Mouse (Mus musculus) embryonic facial prominence, embryonic 15.5 days (tissue): ENCODE results near the gene Tma7. TPM values are rescaled to one million over a fixed set of nuclear protein-coding genes. Genes with fewer than 3 reads are reported as not detected.

Experiments
- ATAC-seq: fragments of 200-750 bp; cut with Nextera tagmentation; 2 replicates; pipeline ENCODE4 v1.8.0; 2017; ENCODE audit warnings: low read depth, moderate TSS enrichment; ENCODE audit not compliant: insufficient number of reproducible peaks, low FRiP score, low TSS enrichment
- H3K27ac ChIP-seq: fragments of 300-500 bp; sonication (generic); replicated peaks from 2 replicates; pipeline ENCODE4 v1.5.1; 2015; ENCODE audit warnings: mild to moderate bottlenecking, inconsistent platforms
- H3K27me3 ChIP-seq: fragments of 300-500 bp; sonication (generic); 2 replicates; pipeline ENCODE4 v1.6.1; 2015; ENCODE audit warnings: inconsistent platforms
- H3K36me3 ChIP-seq: fragments of 300-500 bp; sonication (generic); 2 replicates; pipeline ENCODE4 v1.6.1; 2015; ENCODE audit warnings: mild to moderate bottlenecking, inconsistent platforms
- H3K4me1 ChIP-seq: fragments of 300-500 bp; sonication (generic); 2 replicates; pipeline ENCODE4 v1.6.1; 2015; ENCODE audit warnings: inconsistent platforms
- H3K4me2 ChIP-seq: fragments of 300-500 bp; sonication (generic); replicated peaks from 2 replicates; pipeline ENCODE4 v1.6.1; 2015; ENCODE audit warnings: mild to moderate bottlenecking, inconsistent platforms
- H3K4me3 ChIP-seq: fragments of 300-500 bp; sonication (generic); replicated peaks from 2 replicates; pipeline ENCODE4 v1.5.1; 2015; ENCODE audit warnings: mild to moderate bottlenecking, inconsistent platforms
- H3K9ac ChIP-seq: fragments of 300-500 bp; sonication (generic); 2 replicates; pipeline ENCODE4 v1.6.1; 2015; ENCODE audit warnings: inconsistent platforms
- H3K9me3 ChIP-seq: fragments of 300-500 bp; sonication (generic); replicated peaks from 2 replicates; pipeline ENCODE4 v1.6.1; 2016; ENCODE audit warnings: inconsistent platforms
- WGBS: fragments of 180-500 bp; shearing (Covaris S2); methylation state at CpG from one replicate; pipeline ENCODE4 v1.1.7; 2015; 5-methylcytosine and 5-hydroxymethylcytosine counted together
- polyA plus RNA-seq: library from polyadenylated mRNA; unstranded; fragments of >200 nt; fragmentation: Nextera tagmentation; extraction: Ambion mirVana; gene quantifications from 2 replicates; pipeline ENCODE4 v1.2.1, GENCODE M21; 2015

The Tma7 gene
- polyA plus RNA-seq, 1 experiment from 2014 or later, result 534 TPM

GRCm38 (mm10) chr9:109094553-109095136, 12.3 kb upstream of the Tma7 start:
- peak overlapping the region; percentile 82 for H3K9ac ChIP-seq
- peak overlapping the region; percentile 76 for H3K4me3 ChIP-seq
- no peak for ATAC-seq
- no peaks in the 10 kb centered on the region for H3K9me3 ChIP-seq
- peak overlapping the region; percentile 84 for H3K4me2 ChIP-seq
- H3K27me3 ChIP-seq, result no peaks in the 10 kb centered on the region
- peak overlapping the region; percentile 99 for H3K27ac ChIP-seq
- WGBS, result 1% methylated on average over 21 of the region's 21 CpGs
- peaks cover 65% of the 10 kb centered on the region for H3K4me1 ChIP-seq
- H3K36me3 ChIP-seq, result 0 out of 2 replicates have a peak, but pooled peaks cover 13% of the 10 kb centered on the region

- Histone ChIP-seq H3K36me3 (0 out of 2 replicates have a peak, but pooled peaks cover 15% of the 10 kb centered on the region), H3K27ac (peak overlapping the region; percentile 99), H3K4me1 (peaks cover 59% of the 10 kb centered on the region), H3K4me3 (peak overlapping the region; percentile 76), H3K9ac (no peak overlapping the region), H3K4me2 (peak overlapping the region; percentile 84), H3K27me3 (no peaks in the 10 kb centered on the region), H3K9me3 (no peaks in the 10 kb centered on the region)
- no peak for ATAC-seq
- WGBS, result 19% methylated on average over 11 of the region's 11 CpGs
Measured at GRCm38 (mm10) chr9:109093786-109094552, 11.6 kb upstream of the Tma7 start.

GRCm38 (mm10) chr9:109092799-109093198, 10.4 kb upstream of the Tma7 start:
- H3K9me3 ChIP-seq, result no peaks in the 10 kb centered on the region
- no peak for ATAC-seq
- no peak overlapping the region for H3K9ac ChIP-seq
- no peak overlapping the region for H3K4me3 ChIP-seq
- peak overlapping the region; percentile 48; the same call in 1 of the 2 replicates for H3K27ac ChIP-seq
- H3K27me3 ChIP-seq, result no peaks in the 10 kb centered on the region
- peaks cover 53% of the 10 kb centered on the region for H3K4me1 ChIP-seq
- H3K4me2 ChIP-seq, result no peak overlapping the region
- 0 out of 2 replicates have a peak, but pooled peaks cover 18% of the 10 kb centered on the region for H3K36me3 ChIP-seq
- WGBS, result 39% methylated on average over 6 of the region's 6 CpGs

- H3K4me3 ChIP-seq, result no peak overlapping the region
- 0 out of 2 replicates have a peak, but pooled peaks cover 18% of the 10 kb centered on the region for H3K36me3 ChIP-seq
- peak overlapping the region; percentile 12; the same call in 1 of the 2 replicates for H3K27ac ChIP-seq
- 0 out of 2 replicates have a peak overlapping the region, but pooled peaks have one; percentile 19 for H3K4me2 ChIP-seq
- 73% methylated on average over 8 of the region's 8 CpGs for WGBS
- H3K9ac ChIP-seq, result no peak overlapping the region
- no peaks in the 10 kb centered on the region for H3K9me3 ChIP-seq
- peaks cover 43% of the 10 kb centered on the region for H3K4me1 ChIP-seq
- H3K27me3 ChIP-seq, result no peaks in the 10 kb centered on the region
- ATAC-seq, result no peak
Measured at GRCm38 (mm10) chr9:109091802-109092201, 9.4 kb upstream of the Tma7 start.

- peak overlapping the region; percentile 63; the same call in 1 of the 2 replicates for H3K27ac ChIP-seq
- 0 out of 2 replicates have a peak, but pooled peaks cover 18% of the 10 kb centered on the region for H3K36me3 ChIP-seq
- no peak overlapping the region for H3K9ac ChIP-seq
- 64% methylated on average over 15 of the region's 15 CpGs for WGBS
- 0 out of 2 replicates have a peak overlapping the region, but pooled peaks have one; percentile 2 for H3K4me2 ChIP-seq
- peaks cover 34% of the 10 kb centered on the region for H3K4me1 ChIP-seq
- no peak overlapping the region for H3K4me3 ChIP-seq
- no peak for ATAC-seq
- H3K9me3 ChIP-seq, result no peaks in the 10 kb centered on the region
- no peaks in the 10 kb centered on the region for H3K27me3 ChIP-seq
Measured at GRCm38 (mm10) chr9:109090446-109090845, 8.1 kb upstream of the Tma7 start.

GRCm38 (mm10) chr9:109087987-109088386, 5.6 kb upstream of the Tma7 start:
- H3K27me3 ChIP-seq, result no peaks in the 10 kb centered on the region
- peaks cover 20% of the 10 kb centered on the region for H3K4me1 ChIP-seq
- no peaks in the 10 kb centered on the region for H3K9me3 ChIP-seq
- 0 out of 2 replicates have a peak, but pooled peaks cover 18% of the 10 kb centered on the region for H3K36me3 ChIP-seq
- H3K27ac ChIP-seq, result peak overlapping the region; percentile 44; the same call in 1 of the 2 replicates
- no peak overlapping the region for H3K4me2 ChIP-seq
- no peak overlapping the region for H3K9ac ChIP-seq
- WGBS, result 6% methylated on average over 5 of the region's 5 CpGs
- no peak for ATAC-seq
- no peak overlapping the region for H3K4me3 ChIP-seq

GRCm38 (mm10) chr9:109084922-109085321, 2.5 kb upstream of the Tma7 start:
- H3K36me3 ChIP-seq, result peaks cover 12% of the 10 kb centered on the region
- no peak overlapping the region for H3K9ac ChIP-seq
- no peaks in the 10 kb centered on the region for H3K27me3 ChIP-seq
- no peak overlapping the region for H3K4me3 ChIP-seq
- peaks cover 21% of the 10 kb centered on the region for H3K4me1 ChIP-seq
- no peak for ATAC-seq
- no peaks in the 10 kb centered on the region for H3K9me3 ChIP-seq
- WGBS, result 9% methylated on average over 2 of the region's 2 CpGs
- no peak overlapping the region for H3K4me2 ChIP-seq
- no peak overlapping the region for H3K27ac ChIP-seq

- 0 out of 2 replicates have a peak, but pooled peaks have one; percentile 30 for ATAC-seq
- H3K27me3 ChIP-seq, result no peaks in the 10 kb centered on the region
- WGBS, result 6% methylated on average over 11 of the region's 11 CpGs
Measured at GRCm38 (mm10) chr9:109081749-109082123, 651 bp downstream of the Tma7 start.

GRCm38 (mm10) chr9:109080516-109080915, 1.9 kb downstream of the Tma7 start:
- 94% methylated on average over 3 of the region's 3 CpGs for WGBS
- no peak overlapping the region for H3K4me2 ChIP-seq
- no peak overlapping the region for H3K9ac ChIP-seq
- H3K27ac ChIP-seq, result no peak overlapping the region
- no peaks in the 10 kb centered on the region for H3K27me3 ChIP-seq
- 0 out of 2 replicates have a peak overlapping the region, but pooled peaks have one; percentile 83 for H3K4me3 ChIP-seq
- peaks cover 16% of the 10 kb centered on the region for H3K4me1 ChIP-seq
- no peaks in the 10 kb centered on the region for H3K9me3 ChIP-seq
- peaks cover 12% of the 10 kb centered on the region for H3K36me3 ChIP-seq
- ATAC-seq, result no peak

More at GRCm38 (mm10) chr9:109081749-109082123, 651 bp downstream of the Tma7 start:
- H3K27ac ChIP-seq, result peak overlapping the region; percentile 68; the same call in 1 of the 2 replicates
- H3K9me3 ChIP-seq, result no peaks in the 10 kb centered on the region
- H3K4me2 ChIP-seq, result peak overlapping the region; percentile 58
- peak overlapping the region; percentile 93 for H3K9ac ChIP-seq
- H3K4me1 ChIP-seq, result peaks cover 16% of the 10 kb centered on the region
- peaks cover 12% of the 10 kb centered on the region for H3K36me3 ChIP-seq
- H3K4me3 ChIP-seq, result peak overlapping the region; percentile 83

GRCm38 (mm10) chr9:109073661-109074573, 8.5 kb downstream of the Tma7 start, which contains the start of gene Atrip:
Gene Atrip, minus strand, starts transcription at chr9:109074124.
- under 1% methylated on average over 57 of the region's 57 CpGs for WGBS

More at GRCm38 (mm10) chr9:109073661-109074573, 8.5 kb downstream of the Tma7 start, which contains the start of gene Atrip:
- H3K9ac ChIP-seq, result peak within 1 kb of the TSS; percentile 93
- peak; percentile 95 for ATAC-seq
- peaks cover 33% of the 10 kb centered on the region for H3K36me3 ChIP-seq
- peak within 1 kb of the TSS; percentile 68 for H3K27ac ChIP-seq
- H3K4me2 ChIP-seq, result peak within 1 kb of the TSS; percentile 91
- H3K4me3 ChIP-seq, result peak within 1 kb of the TSS; percentile 85
- peaks cover 16% of the 10 kb centered on the region for H3K4me1 ChIP-seq
- H3K27me3 ChIP-seq, result no peaks in the 10 kb centered on the region
- no peaks in the 10 kb centered on the region for H3K9me3 ChIP-seq
